Mouse (Mus musculus) B cell, adult 62 days (primary cell): Measurements from ENCODE around the gene Gstcd. TPM values are rescaled to one million over a fixed set of nuclear protein-coding genes. Genes with fewer than 3 reads are reported as not detected.

Source experiments
- total RNA-seq: library from RNA; stranded (reverse); gene quantifications from 4 replicates; pipeline ENCODE4 v1.2.4, GENCODE M21; 2023

Gstcd gene
- total RNA-seq, result 20.5 to 23.6 TPM (median 21.0 TPM) in 4 replicates

GRCm38 (mm10) chr3:133091664-133092273, at the start of gene Gstcd, which contains the start of gene Ints12:
Gstcd (minus strand) TSS chr3:133092033.
Ints12 (plus strand) TSS chr3:133091840.

GRCm38 (mm10) chr3:132949791-132950528, 141.9 kb downstream of the Gstcd start, which contains the start of gene Npnt:
Npnt (minus strand) TSS chr3:132950291.

Other genes with a start within 250 kb of the Gstcd start
- gene Npnt, start 141.7 kb downstream of the Gstcd start, total RNA-seq, result 0.27 TPM in 1 of 4 replicates, not detected in the others
- 13.9 to 17.6 TPM (median 14.9 TPM) in 4 replicates for gene Ints12, start 193 bp downstream of the Gstcd start, total RNA-seq
- not detected in 4 replicates for gene Arhgef38, start 142.9 kb upstream of the Gstcd start, total RNA-seq
- gene Ppa2, start 218.1 kb upstream of the Gstcd start, total RNA-seq, result 18.6 to 22.3 TPM (median 21.6 TPM) in 4 replicates